Mouse (Mus musculus) hindbrain, embryonic 15.5 days (tissue): Measurements from ENCODE around the gene Unk. TPM values are rescaled to one million over a fixed set of nuclear protein-coding genes. Genes with fewer than 3 reads are reported as not detected.
A peak's percentile ranks its signal among the peaks of the same experiment; 100 is the strongest.

Experiments used
- ATAC-seq: fragments of 200-750 bp; cut with Nextera tagmentation; 2 replicates; pipeline ENCODE4 v1.8.0; 2017; ENCODE audit warnings: low read depth, moderate number of reproducible peaks, moderate TSS enrichment; ENCODE audit not compliant: low FRiP score
- H3K27ac ChIP-seq: fragments of 300-500 bp; sonication (generic); replicated peaks from 2 replicates; pipeline ENCODE4 v1.5.1; 2015; ENCODE audit warnings: mild to moderate bottlenecking, inconsistent platforms
- H3K27me3 ChIP-seq: fragments of 300-500 bp; sonication (generic); 2 replicates; pipeline ENCODE4 v1.6.1; 2015; ENCODE audit warnings: control low read depth, inconsistent platforms
- H3K36me3 ChIP-seq: fragments of 300-500 bp; sonication (generic); 2 replicates; pipeline ENCODE4 v1.6.1; 2015; ENCODE audit warnings: control low read depth, inconsistent platforms
- H3K4me1 ChIP-seq: fragments of 300-500 bp; sonication (generic); replicated peaks from 2 replicates; pipeline ENCODE4 v1.6.1; 2015; ENCODE audit warnings: control low read depth, inconsistent platforms
- H3K4me2 ChIP-seq: fragments of 300-500 bp; sonication (generic); 2 replicates; pipeline ENCODE4 v1.6.1; 2015; ENCODE audit warnings: moderate library complexity, mild to moderate bottlenecking, inconsistent platforms
- H3K4me3 ChIP-seq: fragments of 300-500 bp; sonication (generic); 2 replicates; pipeline ENCODE4 v1.5.1; 2015; ENCODE audit warnings: mild to moderate bottlenecking, inconsistent platforms
- H3K9ac ChIP-seq: fragments of 300-500 bp; sonication (generic); 2 replicates; pipeline ENCODE4 v1.6.1; 2015; ENCODE audit warnings: inconsistent platforms
- H3K9me3 ChIP-seq: fragments of 300-500 bp; sonication (generic); 2 replicates; pipeline ENCODE4 v1.6.1; 2016; ENCODE audit warnings: control low read depth, inconsistent platforms
- WGBS: fragments of 180-500 bp; shearing (Covaris S2); methylation state at CpG from one replicate; pipeline ENCODE4 v1.1.7; 2015; 5-methylcytosine and 5-hydroxymethylcytosine counted together
- polyA plus RNA-seq: library from polyadenylated mRNA; unstranded; fragments of >200 nt; fragmentation: Nextera tagmentation; extraction: Ambion mirVana; gene quantifications from 2 replicates; pipeline ENCODE4 v1.2.1, GENCODE M21; 2015

The Unk gene
- polyA plus RNA-seq, 1 experiment from 2014 or later: 37.0 TPM

DNA sequence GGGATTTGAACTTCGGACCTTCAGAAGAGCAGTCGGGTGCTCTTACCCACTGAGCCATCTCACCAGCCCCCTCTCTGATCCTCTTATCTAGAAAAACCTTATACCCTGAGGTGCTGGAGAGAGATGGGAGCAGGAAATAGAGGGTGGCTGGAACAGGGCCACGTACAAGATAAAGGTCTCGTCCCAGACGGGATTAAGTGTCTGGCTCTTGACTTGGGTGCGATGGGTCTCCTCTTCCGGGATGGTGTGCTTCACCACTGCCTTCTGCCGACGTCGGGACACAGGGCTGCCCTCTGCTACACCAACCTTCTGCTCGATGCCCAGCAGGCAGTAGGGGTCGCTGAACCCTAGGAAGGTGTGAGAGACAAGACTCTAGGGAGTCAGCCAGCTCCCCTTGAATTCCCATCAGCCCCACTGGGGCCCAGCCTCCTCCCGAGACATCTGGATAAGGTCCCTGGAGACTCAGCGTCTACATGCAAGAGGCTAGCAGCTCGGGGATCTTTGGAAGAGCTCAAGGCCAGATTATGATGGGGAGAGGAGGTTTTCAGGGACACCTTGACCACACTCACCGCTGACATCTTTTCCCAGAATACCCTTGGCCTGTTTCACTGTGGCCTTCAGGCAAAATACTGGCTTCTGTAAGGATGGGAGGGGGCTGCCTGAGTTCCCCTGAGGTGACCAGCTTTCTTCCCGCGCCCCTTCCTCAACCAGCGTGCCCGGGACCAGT lies 45.6 kb downstream of the Unk start:
- no peak overlapping the region for H3K9ac ChIP-seq
- 66% methylated on average over 20 of the region's 20 CpGs for WGBS
- no peak for ATAC-seq

DNA sequence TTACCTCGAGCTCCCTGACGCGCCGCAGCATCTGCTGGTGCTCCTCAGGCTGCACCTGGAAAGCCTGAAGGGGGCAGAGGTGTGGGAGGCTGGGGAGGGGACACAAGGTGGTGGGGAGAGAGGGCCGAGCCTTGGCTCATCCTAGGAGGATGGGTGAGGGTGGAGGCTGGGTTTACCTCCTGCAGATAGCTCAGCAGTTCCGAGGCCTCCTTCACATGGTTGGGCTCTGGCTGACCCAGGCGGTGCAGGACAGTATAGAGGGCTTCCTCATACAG lies 46.1 kb downstream of the Unk start:
- Histone ChIP-seq H3K36me3 (peaks cover 15% of the 10 kb centered on the region), H3K4me3 (no peak overlapping the region), H3K9me3 (no peaks in the 10 kb centered on the region), H3K4me1 (peaks cover 16% of the 10 kb centered on the region), H3K27ac (no peak overlapping the region), H3K27me3 (no peaks in the 10 kb centered on the region), H3K4me2 (no peak overlapping the region), H3K9ac (no peak overlapping the region)
- no peak for ATAC-seq
- 68% methylated on average over 7 of the region's 7 CpGs for WGBS

More for the DNA sequence above, 45.6 kb downstream of the Unk start:
- Histone ChIP-seq H3K4me3 (no peak overlapping the region), H3K9me3 (no peaks in the 10 kb centered on the region), H3K27ac (no peak overlapping the region), H3K4me2 (no peak overlapping the region), H3K36me3 (peaks cover 11% of the 10 kb centered on the region), H3K4me1 (peaks cover 16% of the 10 kb centered on the region), H3K27me3 (no peaks in the 10 kb centered on the region)

DNA sequence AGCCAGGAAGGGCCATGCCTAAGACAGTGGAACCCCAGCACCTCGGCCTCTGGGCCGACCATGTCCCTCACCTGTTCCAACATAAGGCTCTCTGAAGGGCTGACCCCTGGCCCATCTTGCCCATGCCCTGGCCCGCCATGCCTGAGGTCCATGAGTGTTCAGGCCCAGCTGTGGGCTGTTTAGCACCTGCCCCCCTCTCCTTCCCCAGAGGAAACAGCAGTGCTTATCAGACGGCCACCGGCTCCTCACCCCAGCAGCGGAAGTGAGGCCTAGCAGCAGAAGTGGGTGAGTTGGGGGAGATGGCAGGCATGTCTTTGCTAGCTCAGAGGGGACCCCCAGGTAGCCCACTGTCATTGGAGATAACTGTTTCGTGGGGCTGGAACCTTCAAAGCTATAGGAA lies 46.7 kb downstream of the Unk start:
- Histone ChIP-seq H3K9ac (no peak overlapping the region), H3K27me3 (no peaks in the 10 kb centered on the region), H3K4me3 (no peak overlapping the region), H3K9me3 (no peaks in the 10 kb centered on the region), H3K4me2 (no peak overlapping the region), H3K27ac (no peak overlapping the region), H3K4me1 (peaks cover 16% of the 10 kb centered on the region), H3K36me3 (peaks cover 20% of the 10 kb centered on the region)
- no peak for ATAC-seq
- 87% methylated on average over 7 of the region's 7 CpGs for WGBS

DNA sequence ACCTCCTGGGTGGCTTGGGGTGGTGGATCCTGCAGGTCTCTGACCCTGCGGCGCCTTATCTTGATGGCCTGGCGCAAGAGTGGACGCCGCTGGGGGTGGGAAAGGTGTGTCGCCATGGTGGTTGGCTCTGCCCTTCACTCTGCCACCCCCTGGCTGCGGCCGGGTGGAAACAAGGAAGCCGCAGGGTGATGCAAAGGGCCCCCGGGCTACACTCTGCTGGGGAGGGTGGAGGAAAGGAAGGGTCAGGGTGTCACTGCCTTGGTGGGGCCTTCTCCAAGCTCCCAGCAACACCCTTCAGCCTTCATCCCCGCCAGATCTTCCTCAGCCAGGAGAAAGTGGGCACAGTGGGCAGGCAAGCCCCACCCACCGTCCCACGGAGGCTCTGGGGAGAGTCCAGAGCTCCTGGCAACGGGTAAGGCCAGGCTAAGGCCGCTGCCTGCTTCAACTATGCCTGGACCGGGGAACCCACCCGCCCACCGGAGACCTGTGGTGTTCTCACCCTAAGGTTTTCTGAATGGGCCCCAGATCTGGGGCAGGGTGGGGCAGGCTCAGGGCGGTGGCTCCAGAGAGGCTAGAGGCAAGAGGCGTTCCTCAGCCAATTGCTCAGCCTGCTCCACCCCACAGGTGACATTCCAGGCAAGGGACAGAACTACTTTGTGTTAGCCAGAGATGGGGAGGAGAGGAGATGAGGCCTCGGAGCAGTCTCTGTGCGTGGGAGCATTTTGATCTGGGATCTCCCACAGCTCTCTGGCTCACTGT lies 47.5 kb downstream of the Unk start, which contains the start of gene Unc13d:
Gene Unc13d, minus strand, starts transcription at position 516 of the 759 bp plus-strand sequence.
- peak within 1 kb of the TSS; percentile 37 for H3K9ac ChIP-seq
- H3K4me2 ChIP-seq: peak within 1 kb of the TSS; percentile 53
- peak; percentile 24; the same call in 1 of the 2 replicates for ATAC-seq
- H3K27me3 ChIP-seq: no peaks in the 10 kb centered on the region
- peaks cover 16% of the 10 kb centered on the region for H3K4me1 ChIP-seq
- 66% methylated on average over 22 of the region's 22 CpGs for WGBS
- peak within 1 kb of the TSS; percentile 28 for H3K4me3 ChIP-seq
- 0 out of 2 replicates have a peak within 1 kb of the TSS, but pooled peaks have one; percentile 38 for H3K27ac ChIP-seq
- no peaks in the 10 kb centered on the region for H3K9me3 ChIP-seq
- peaks cover 26% of the 10 kb centered on the region for H3K36me3 ChIP-seq

DNA sequence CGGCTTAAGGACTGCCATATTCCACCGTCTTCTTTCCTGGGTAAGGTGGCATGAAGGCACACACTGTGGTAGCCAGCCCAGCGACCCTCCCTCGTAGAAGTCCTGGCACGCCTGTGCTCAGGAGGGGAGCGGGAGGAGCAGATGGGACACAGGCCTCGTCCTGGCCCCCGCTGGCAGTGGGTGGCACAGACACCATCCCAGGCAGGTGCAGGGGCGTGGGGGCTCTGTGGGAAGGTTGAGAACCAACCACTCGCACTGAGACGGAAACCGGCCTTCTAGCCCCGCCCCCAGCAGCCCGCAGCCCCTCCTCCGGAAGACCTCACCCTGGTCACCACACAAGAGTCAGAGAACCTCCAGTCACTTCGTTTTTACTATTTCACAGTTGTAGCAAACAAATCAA lies 48.1 kb downstream of the Unk start:
- Histone ChIP-seq H3K4me1 (peaks cover 16% of the 10 kb centered on the region), H3K4me2 (peak overlapping the region; percentile 53), H3K4me3 (peak overlapping the region; percentile 28), H3K27me3 (no peaks in the 10 kb centered on the region), H3K9ac (peak overlapping the region; percentile 37), H3K36me3 (peaks cover 29% of the 10 kb centered on the region), H3K27ac (0 out of 2 replicates have a peak overlapping the region, but pooled peaks have one; percentile 38), H3K9me3 (no peaks in the 10 kb centered on the region)
- WGBS: 11% methylated on average over 16 of the region's 16 CpGs
- ATAC-seq: peak; percentile 31; the same call in 1 of the 2 replicates

DNA sequence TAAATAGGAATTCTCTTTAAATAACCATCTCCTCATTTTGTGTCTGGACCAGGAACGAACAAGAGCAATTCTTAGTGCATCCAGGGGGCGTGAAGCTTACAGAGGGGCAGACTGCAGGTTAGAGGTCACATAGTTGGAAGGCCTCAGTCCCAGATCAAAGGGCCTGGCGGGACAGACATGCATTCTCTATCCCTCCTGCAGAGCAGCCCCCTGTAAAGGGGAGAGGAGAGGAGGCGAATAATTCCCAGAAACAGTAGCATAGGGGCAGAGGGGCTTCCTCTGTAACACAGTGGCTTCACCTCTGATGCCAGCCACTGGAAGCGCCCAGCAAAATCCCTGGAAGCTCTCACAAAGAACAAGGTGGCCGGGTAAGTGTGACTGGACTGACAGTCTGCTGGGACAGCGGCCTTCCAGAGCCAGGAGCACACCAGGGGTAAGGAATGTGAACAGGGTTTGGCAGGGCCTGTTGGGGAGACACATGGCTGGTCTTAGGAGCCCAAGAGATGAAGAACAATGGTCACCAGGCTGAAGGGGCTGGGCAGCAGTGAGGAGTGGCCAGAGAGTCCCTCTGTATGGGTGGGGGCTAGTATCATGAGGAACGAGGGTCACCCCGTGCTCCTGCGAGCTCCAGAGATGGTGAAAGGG lies 48.7 kb downstream of the Unk start:
- H3K9me3 ChIP-seq: no peaks in the 10 kb centered on the region
- ATAC-seq: no peak
- no peak overlapping the region for H3K4me2 ChIP-seq
- H3K27me3 ChIP-seq: no peaks in the 10 kb centered on the region
- H3K4me1 ChIP-seq: peaks cover 16% of the 10 kb centered on the region
- no peak overlapping the region for H3K27ac ChIP-seq
- peaks cover 35% of the 10 kb centered on the region for H3K36me3 ChIP-seq
- H3K4me3 ChIP-seq: no peak overlapping the region
- no peak overlapping the region for H3K9ac ChIP-seq
- 19% methylated on average over 10 of the region's 10 CpGs for WGBS

DNA sequence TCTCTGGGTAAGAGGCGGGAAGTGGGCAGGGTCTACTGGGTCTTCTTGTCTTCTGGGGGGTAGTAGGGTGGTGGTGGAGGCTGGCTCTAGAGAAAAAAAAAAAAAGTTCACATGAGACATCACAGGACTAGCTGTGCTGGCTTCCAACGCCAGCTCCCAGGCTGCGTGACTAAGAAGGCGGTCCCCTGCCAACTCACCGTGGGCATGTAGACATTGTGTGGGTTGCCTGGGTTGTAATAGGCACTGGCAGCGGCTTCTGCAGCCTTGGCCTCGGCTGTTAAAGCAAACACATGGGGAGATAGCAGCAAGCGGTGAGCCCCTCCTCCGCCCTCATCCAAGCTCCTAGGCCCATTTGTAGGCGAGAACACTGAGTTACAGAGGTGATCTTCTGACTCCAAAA lies 49.4 kb downstream of the Unk start:
- Histone ChIP-seq H3K27me3 (no peaks in the 10 kb centered on the region), H3K4me3 (no peak overlapping the region), H3K36me3 (peaks cover 38% of the 10 kb centered on the region), H3K4me2 (no peak overlapping the region), H3K4me1 (peaks cover 16% of the 10 kb centered on the region), H3K9me3 (no peaks in the 10 kb centered on the region), H3K27ac (no peak overlapping the region), H3K9ac (no peak overlapping the region)
- WGBS: 71% methylated on average over 10 of the region's 10 CpGs
- no peak for ATAC-seq

DNA sequence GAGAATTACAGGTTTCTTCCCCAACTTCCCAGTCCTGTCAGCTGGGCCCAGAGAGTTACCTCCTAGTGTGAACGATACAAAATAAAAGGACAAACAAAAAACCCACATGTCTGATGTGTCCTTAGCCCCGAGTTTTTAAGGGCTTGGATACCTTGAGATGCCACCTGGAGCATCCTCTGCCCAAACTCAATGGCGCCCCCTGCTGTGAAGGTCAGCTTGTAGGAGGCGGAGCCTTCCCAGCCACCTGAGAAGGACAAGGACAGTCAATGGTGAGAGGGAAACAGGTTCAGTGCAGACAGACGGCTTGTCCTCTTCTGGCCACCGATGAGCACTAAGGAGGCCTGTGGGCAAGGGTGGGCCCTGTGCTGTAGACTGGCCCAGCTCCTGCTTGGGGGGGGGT lies 51.0 kb downstream of the Unk start:
- WGBS: 76% methylated on average over 6 of the region's 6 CpGs
- H3K4me1 ChIP-seq: peaks cover 28% of the 10 kb centered on the region
- no peak for ATAC-seq
- H3K9ac ChIP-seq: no peak overlapping the region
- H3K36me3 ChIP-seq: peaks cover 38% of the 10 kb centered on the region
- H3K27ac ChIP-seq: no peak overlapping the region
- no peak overlapping the region for H3K4me2 ChIP-seq
- no peaks in the 10 kb centered on the region for H3K9me3 ChIP-seq
- H3K4me3 ChIP-seq: no peak overlapping the region
- H3K27me3 ChIP-seq: no peaks in the 10 kb centered on the region

DNA sequence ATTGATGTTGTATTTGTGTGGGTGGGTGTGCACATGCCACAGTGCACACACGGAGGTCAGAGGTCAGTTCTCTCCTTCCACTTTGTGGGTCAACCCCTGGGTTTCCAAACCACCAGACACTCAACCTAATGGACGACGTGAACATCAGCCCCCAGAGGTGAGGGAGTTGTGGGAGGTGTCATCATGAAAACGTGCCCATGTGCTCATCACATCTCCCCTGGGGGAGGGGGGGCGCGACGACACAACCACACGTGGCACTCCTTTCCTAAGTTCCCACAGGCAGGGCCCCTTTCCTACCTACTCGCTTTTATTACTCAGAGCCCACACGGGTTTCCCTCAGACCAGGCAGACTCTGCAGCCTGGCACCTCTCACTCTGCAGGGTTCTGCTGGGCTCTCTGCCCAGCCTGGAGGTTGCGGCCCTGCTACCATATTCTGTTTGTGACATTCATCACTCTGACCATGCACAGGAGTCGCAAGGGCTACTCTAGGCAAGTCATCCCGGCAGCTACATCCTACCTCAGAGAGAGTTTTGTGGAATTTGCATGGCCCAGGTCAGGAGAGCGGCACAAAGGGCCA lies 53.1 kb downstream of the Unk start:
- no peak for ATAC-seq
- Histone ChIP-seq H3K27me3 (no peaks in the 10 kb centered on the region), H3K9me3 (no peaks in the 10 kb centered on the region), H3K4me2 (no peak overlapping the region), H3K36me3 (peaks cover 38% of the 10 kb centered on the region), H3K27ac (no peak overlapping the region), H3K4me1 (peaks cover 32% of the 10 kb centered on the region), H3K4me3 (no peak overlapping the region), H3K9ac (no peak overlapping the region)
- WGBS: 92% methylated on average over 14 of the region's 14 CpGs

DNA sequence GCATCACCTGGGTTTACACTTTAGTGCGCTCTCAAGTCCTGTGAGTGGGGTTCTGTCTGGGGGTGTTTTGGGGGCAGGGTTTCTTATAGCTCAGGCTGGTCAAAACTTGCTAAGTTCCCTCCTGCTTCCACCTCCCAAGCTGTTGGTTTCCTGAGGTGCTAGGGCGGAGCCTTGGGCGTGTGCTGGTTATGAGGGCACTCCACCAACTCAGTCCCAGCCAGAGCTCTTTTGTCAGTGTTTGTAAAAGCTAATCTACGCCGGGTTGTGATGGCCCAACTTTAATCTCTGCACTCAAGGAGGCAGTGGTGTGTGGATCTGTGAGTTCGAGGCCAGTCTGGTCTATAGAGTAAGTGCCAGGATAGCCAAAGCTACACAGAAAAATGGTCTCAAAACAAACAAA lies 54.0 kb downstream of the Unk start:
- Histone ChIP-seq H3K9ac (no peak overlapping the region), H3K4me3 (no peak overlapping the region), H3K27me3 (no peaks in the 10 kb centered on the region), H3K9me3 (no peaks in the 10 kb centered on the region), H3K4me1 (peaks cover 22% of the 10 kb centered on the region), H3K27ac (no peak overlapping the region), H3K36me3 (peaks cover 38% of the 10 kb centered on the region), H3K4me2 (no peak overlapping the region)
- no peak for ATAC-seq
- WGBS: 97% methylated on average over 6 of the region's 6 CpGs

DNA sequence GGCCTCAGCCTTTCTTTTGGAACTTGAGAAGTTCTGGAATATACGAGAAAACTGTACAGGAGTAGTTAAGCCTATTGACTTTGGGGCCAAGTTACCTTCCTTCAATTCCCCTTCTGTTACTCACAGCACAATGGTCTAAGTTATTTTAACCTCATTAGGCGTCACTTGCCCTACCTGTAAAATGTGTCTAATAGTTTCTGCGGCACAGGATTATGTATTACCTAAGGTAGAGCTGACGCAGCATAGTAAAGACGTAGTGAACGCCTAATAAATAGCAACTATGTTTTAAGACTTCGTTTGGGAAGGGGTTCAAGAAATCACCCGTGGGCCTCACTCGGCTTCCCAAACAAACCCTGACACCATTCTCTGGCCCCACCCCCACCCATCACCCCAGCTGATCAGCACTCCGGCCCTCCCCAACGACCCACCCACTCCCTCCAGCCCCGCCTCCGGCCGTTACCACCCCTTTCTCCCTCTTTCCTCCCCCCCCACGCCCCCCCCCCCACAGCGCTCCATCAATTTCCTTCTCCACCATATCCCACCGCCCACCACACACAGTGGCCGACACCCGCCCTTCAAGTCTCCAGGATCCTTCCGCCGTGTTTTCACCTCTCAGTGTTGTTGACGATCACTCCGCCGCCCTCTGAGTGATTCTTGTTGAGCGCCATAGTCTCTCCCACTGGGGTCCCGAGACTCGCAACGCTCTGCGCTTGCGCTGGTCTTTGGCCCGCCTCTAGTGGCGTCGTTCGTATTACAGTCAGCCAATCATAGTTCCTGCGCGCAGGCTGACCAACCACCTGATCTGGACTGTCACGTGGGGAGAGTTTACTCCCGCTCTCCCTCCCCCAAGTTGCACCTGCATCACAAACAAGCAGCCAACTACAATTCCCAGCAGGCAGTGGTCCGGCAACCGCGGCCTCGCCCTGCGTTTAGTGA lies 56.4 kb downstream of the Unk start, which contains the start of gene Wbp2:
Gene Wbp2, minus strand, starts transcription at position 738 of the 936 bp plus-strand sequence.
- peaks cover 22% of the 10 kb centered on the region for H3K4me1 ChIP-seq
- peak within 1 kb of the TSS; percentile 83 for H3K27ac ChIP-seq
- peak within 1 kb of the TSS; percentile 44 for H3K9ac ChIP-seq
- peaks cover 20% of the 10 kb centered on the region for H3K36me3 ChIP-seq
- H3K9me3 ChIP-seq: no peaks in the 10 kb centered on the region
- WGBS: 4% methylated on average over 39 of the region's 43 CpGs
- peak; percentile 98 for ATAC-seq
- peak within 1 kb of the TSS; percentile 72 for H3K4me2 ChIP-seq
- H3K4me3 ChIP-seq: peak within 1 kb of the TSS; percentile 59
- no peaks in the 10 kb centered on the region for H3K27me3 ChIP-seq
